ENCODE assay signal across 8 mouse cellular contexts in the genomic region with DNA sequence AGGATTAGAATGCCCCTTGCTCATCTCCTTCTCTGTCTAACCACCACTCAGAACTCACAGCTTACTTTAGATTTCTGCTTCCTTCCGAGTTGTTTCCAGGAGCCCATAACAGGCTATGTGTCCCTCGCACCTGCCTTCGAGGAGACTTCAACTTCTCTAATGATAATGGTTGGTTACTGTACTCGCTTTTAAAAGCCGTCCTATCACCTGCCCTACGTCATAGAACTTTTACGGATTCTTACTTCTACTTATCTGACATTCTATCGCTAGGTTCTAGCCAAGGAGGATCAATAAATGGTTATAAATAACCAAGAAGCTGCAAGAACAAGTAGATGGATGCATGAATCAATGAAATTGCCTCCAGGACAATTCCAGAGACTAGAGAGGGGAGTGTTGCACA. TPM values are rescaled to one million over a fixed set of nuclear protein-coding genes. Genes with fewer than 3 reads are reported as not detected.
DNase-seq lines count a peak whose midpoint lies in the region; ATAC-seq and TF ChIP-seq lines count a peak whose summit lies in the region.
"Had no signal": no experiment of that assay in that cellular context is flagged by ENCODE, and none has a peak within 500 bp of the region (broad histone marks: within the 10 kb centered on the region; RNA-seq: fewer than 3 reads in every experiment).

A2m (plus strand) TSS at position 301 of the 400 bp plus-strand sequence.

- no peak for DNase-seq in lung, embryonic 14.5 days
- DNase-seq in lung, postnatal 25 days (ENCODE audit: low spot score), result no peak
- no peak for DNase-seq in natural killer cell, adult 2 months (ENCODE audit: low spot score in 2 of 2)
- no peak for DNase-seq in thymus, postnatal 14 days
- DNase-seq: kidney, postnatal 25 days had no signal

- no peak for ATAC-seq in lung, embryonic 14.5 days (ENCODE audit: insufficient read depth)
- ATAC-seq in forebrain, embryonic 16.5 days, result no peak
- no peak for ATAC-seq in limb, embryonic 12.5 days (ENCODE audit: insufficient number of reproducible peaks, insufficient read depth, low FRiP score, low TSS enrichment, low read depth)
- no peak for ATAC-seq in neural tube, embryonic 14.5 days (ENCODE audit: low read depth)

- H3K9me3 ChIP-seq in lung, embryonic 14.5 days (ENCODE audit: low read depth, low read length), result no peaks in the 10 kb centered on the region
- H3K9me3 ChIP-seq in forebrain, embryonic 16.5 days (ENCODE audit: control insufficient read depth, low read length), result no peaks in the 10 kb centered on the region
- no peaks in the 10 kb centered on the region for H3K9me3 ChIP-seq in limb, embryonic 12.5 days
- H3K9me3 ChIP-seq in neural tube, embryonic 14.5 days (ENCODE audit: control insufficient read depth, low read length), result no peaks in the 10 kb centered on the region

- H3K9ac ChIP-seq in lung, embryonic 14.5 days, result peak within 1 kb of the TSS; percentile 26; the same call in 1 of the 2 replicates
- peak within 1 kb of the TSS; percentile 54 for H3K9ac ChIP-seq in forebrain, embryonic 16.5 days (replicated peaks; ENCODE audit: low read depth, low read length)
- no peak within 1 kb of the TSS; the same call in 1 of the 2 replicates for H3K9ac ChIP-seq in limb, embryonic 12.5 days (replicated peaks)
- H3K9ac ChIP-seq in neural tube, embryonic 14.5 days (replicated peaks; ENCODE audit: low read depth, low read length), result no peak within 1 kb of the TSS

- no peak for TF ChIP-seq CTCF in lung, embryonic 14.5 days (IDR thresholded peaks at IDR 0.05; ENCODE audit: low read depth)

- H3K36me3 ChIP-seq in lung, embryonic 14.5 days (ENCODE audit: insufficient read depth), result no peaks in the 10 kb centered on the region
- H3K36me3 ChIP-seq in forebrain, embryonic 16.5 days (ENCODE audit: control insufficient read depth, insufficient read depth), result no peaks in the 10 kb centered on the region
- H3K36me3 ChIP-seq in limb, embryonic 12.5 days, result no peaks in the 10 kb centered on the region
- H3K36me3 ChIP-seq in neural tube, embryonic 14.5 days (ENCODE audit: control insufficient read depth, insufficient read depth, low read length), result no peaks in the 10 kb centered on the region

- WGBS in lung, embryonic 14.5 days, result 83% methylated on average over 8 of the region's 8 CpGs
- 90% methylated on average over 8 of the region's 8 CpGs for WGBS in forebrain, embryonic 16.5 days
- WGBS in limb, embryonic 12.5 days, result 87% methylated on average over 8 of the region's 8 CpGs
- WGBS in neural tube, embryonic 14.5 days, result 90% methylated on average over 8 of the region's 8 CpGs

- peak within 1 kb of the TSS; percentile 17; the same call in 1 of the 2 replicates for H3K4me3 ChIP-seq in lung, embryonic 14.5 days (ENCODE audit: low read depth, low read length)
- H3K4me3 ChIP-seq in forebrain, embryonic 16.5 days (replicated peaks; ENCODE audit: low read length), result peak within 1 kb of the TSS; percentile 28
- H3K4me3 ChIP-seq in limb, embryonic 12.5 days (replicated peaks), result peak within 1 kb of the TSS; percentile 21
- H3K4me3 ChIP-seq in neural tube, embryonic 14.5 days (ENCODE audit: low read depth, low read length), result no peak within 1 kb of the TSS

- no peaks in the 10 kb centered on the region for H3K4me1 ChIP-seq in lung, embryonic 14.5 days (ENCODE audit: insufficient read depth)
- H3K4me1 ChIP-seq in forebrain, embryonic 16.5 days (replicated peaks; ENCODE audit: control insufficient read depth, insufficient read depth, low read length), result peaks cover 4% of the 10 kb centered on the region; the same call in 1 of the 2 replicates
- no peaks in the 10 kb centered on the region for H3K4me1 ChIP-seq in limb, embryonic 12.5 days (replicated peaks)
- no peaks in the 10 kb centered on the region for H3K4me1 ChIP-seq in neural tube, embryonic 14.5 days (ENCODE audit: control insufficient read depth, insufficient read depth, low read length)

- H3K4me2 ChIP-seq in lung, embryonic 14.5 days, result peak within 1 kb of the TSS; percentile 54
- H3K4me2 ChIP-seq in forebrain, embryonic 16.5 days (ENCODE audit: low read length), result peak within 1 kb of the TSS; percentile 50
- peak within 1 kb of the TSS; percentile 45 for H3K4me2 ChIP-seq in limb, embryonic 12.5 days
- H3K4me2 ChIP-seq in neural tube, embryonic 14.5 days (ENCODE audit: low read depth, low read length), result peak within 1 kb of the TSS; percentile 15

- no peak within 1 kb of the TSS for H3K27ac ChIP-seq in lung, embryonic 14.5 days (ENCODE audit: low read depth)
- no peak within 1 kb of the TSS for H3K27ac ChIP-seq in forebrain, embryonic 16.5 days (ENCODE audit: low read length)
- H3K27ac ChIP-seq in limb, embryonic 12.5 days, result 0 out of 2 replicates have a peak within 1 kb of the TSS, but pooled peaks have one; percentile 4
- H3K27ac ChIP-seq in neural tube, embryonic 14.5 days (ENCODE audit: low read depth, low read length), result no peak within 1 kb of the TSS

- H3K27me3 ChIP-seq in lung, embryonic 14.5 days (ENCODE audit: insufficient read depth, low read length), result no peaks in the 10 kb centered on the region
- H3K27me3 ChIP-seq in forebrain, embryonic 16.5 days (replicated peaks; ENCODE audit: control insufficient read depth, insufficient read depth, low read length), result no peaks in the 10 kb centered on the region
- no peaks in the 10 kb centered on the region for H3K27me3 ChIP-seq in limb, embryonic 12.5 days
- H3K27me3 ChIP-seq in neural tube, embryonic 14.5 days (ENCODE audit: control insufficient read depth, insufficient read depth, low read length), result no peaks in the 10 kb centered on the region

RNA-seq across cellular contexts. Expression of gene A2m, which starts in this region (rescaled TPM):
- 6.7 and 8.3 TPM in 2 replicates for polyA plus RNA-seq in lung, embryonic 14.5 days (2014; fragmentation: Nextera tagmentation; extraction: Ambion mirVana)
- polyA plus RNA-seq in forebrain, embryonic 16.5 days (2015; fragmentation: Nextera tagmentation; extraction: Ambion mirVana), result 4.7 and 6.7 TPM in 2 replicates
- polyA plus RNA-seq in limb, embryonic 12.5 days (2016; fragmentation: Nextera tagmentation; extraction: Ambion mirVana), result 3.4 and 3.9 TPM in 2 replicates
- 1.5 and 15.7 TPM in 2 replicates for polyA plus RNA-seq in neural tube, embryonic 14.5 days (2014; fragmentation: Nextera tagmentation; extraction: Ambion mirVana)

Comparison
In these comparisons a context has a peak if more than half of its experiments do, and no peak if none do; other contexts are left out.
1. H3K9ac ChIP-seq: peak in lung, embryonic 14.5 days (single experiment) and forebrain, embryonic 16.5 days (single experiment); none in limb, embryonic 12.5 days (single experiment) and neural tube, embryonic 14.5 days (single experiment).
2. Peak in every context shown above with its lines, with median percentiles within 50 percentile points of each other: H3K4me2 ChIP-seq.